Mouse (Mus musculus) CH12.LX (cell line): ENCODE results near the gene Reln. TPM values are rescaled to one million over a fixed set of nuclear protein-coding genes. Genes with fewer than 3 reads are reported as not detected.

Experiments used
- DNase-seq: peaks from one replicate; pipeline ENCODE4 v3.0.0-alpha.2; 2013; ENCODE audit errors: extremely low read depth
- H3K27ac ChIP-seq: 2 replicates; pipeline ENCODE4 v1.5.1; 2012; ENCODE audit warnings: low read depth, mild to moderate bottlenecking, control low read depth, moderate library complexity; ENCODE audit not compliant: insufficient read depth
- H3K27me3 ChIP-seq: replicated peaks from 2 replicates; pipeline ENCODE3; 2012; ENCODE audit warnings: inconsistent platforms
- H3K36me3 ChIP-seq, 2 experiments: replicated peaks in 1 of 2; 2 replicates each; pipeline versions ENCODE3 to v1.6.1; 2012; ENCODE audit warnings: inconsistent platforms in 1 of 2, low read length in 1 of 2, mild to moderate bottlenecking in 1 of 2, mixed read lengths in 1 of 2, moderate library complexity in 1 of 2; ENCODE audit not compliant: control insufficient read depth in 1 of 2, insufficient read depth in 1 of 2
- H3K4me1 ChIP-seq, 2 experiments: 2 replicates each; pipeline ENCODE4 v1.6.1; 2012; ENCODE audit warnings: inconsistent platforms in 1 of 2, moderate library complexity in 1 of 2; ENCODE audit not compliant: insufficient read depth in 2 of 2, control insufficient read depth in 1 of 2
- H3K4me2 ChIP-seq: 2 replicates; pipeline ENCODE4 v1.6.1; 2012; ENCODE audit warnings: low read depth, mild to moderate bottlenecking, control low read depth; ENCODE audit not compliant: poor library complexity, insufficient read depth, severe bottlenecking
- H3K4me3 ChIP-seq, 3 experiments: fragments of 150-350 bp in 1 of 3; sonication (generic) in 1 of 3; replicated peaks in 1 of 3; 2 replicates each; pipeline versions ENCODE3 to v1.5.1; 2011 to 2012; ENCODE audit warnings: low read depth in 2 of 3, low read length in 2 of 3, mild to moderate bottlenecking in 2 of 3, moderate library complexity in 2 of 3, control low read depth in 1 of 3, improper control_type of control experiment in 1 of 3, inconsistent platforms in 1 of 3, mixed read lengths in 1 of 3; ENCODE audit not compliant: poor library complexity in 1 of 3
- H3K79me2 ChIP-seq: replicated peaks from 2 replicates; pipeline ENCODE4 v1.6.1; 2012; ENCODE audit warnings: mild to moderate bottlenecking, moderate library complexity; ENCODE audit not compliant: control insufficient read depth, poor library complexity, insufficient read depth, severe bottlenecking; ENCODE audit errors: extremely low read depth
- H3K9ac ChIP-seq: 2 replicates; pipeline ENCODE4 v1.6.1; 2012; ENCODE audit warnings: low read depth, mild to moderate bottlenecking, control low read depth, moderate library complexity; ENCODE audit not compliant: insufficient read depth
- H3K9me3 ChIP-seq: replicated peaks from 2 replicates; pipeline ENCODE3; 2012; ENCODE audit warnings: low read length, inconsistent platforms, mixed read lengths
- BHLHE40 ChIP-seq: IDR thresholded peaks from 2 replicates; pipeline ENCODE4 v1.6.1; 2011; ENCODE audit warnings: mild to moderate bottlenecking, low read depth, low read length, improper control_type of control experiment
- CHD1 ChIP-seq: IDR thresholded peaks from 2 replicates; pipeline ENCODE4 v1.6.1; 2012; ENCODE audit warnings: low read depth, low read length, improper control_type of control experiment, inconsistent platforms
- CTCF ChIP-seq, 2 experiments: IDR thresholded peaks in 1 of 2; conservative IDR thresholded peaks in 1 of 2; 2 replicates each; pipeline ENCODE4 v1.5.1; 2011 to 2012; ENCODE audit warnings: low read depth in 2 of 2, low read length in 2 of 2, improper control_type of control experiment in 1 of 2, inconsistent platforms in 1 of 2, mild to moderate bottlenecking in 1 of 2, moderate library complexity in 1 of 2
- E2F4 ChIP-seq: IDR thresholded peaks from 2 replicates; pipeline ENCODE4 v1.6.1; 2011; ENCODE audit warnings: low read depth, low read length, improper control_type of control experiment; ENCODE audit not compliant: insufficient replicate concordance
- ELF1 ChIP-seq: IDR thresholded peaks from 2 replicates; pipeline ENCODE4 v1.6.1; 2014; ENCODE audit warnings: low read depth, mild to moderate bottlenecking, inconsistent platforms, low read length, improper control_type of control experiment
- EP300 ChIP-seq: IDR thresholded peaks from 2 replicates; pipeline ENCODE4 v1.6.1; 2011; ENCODE audit warnings: low read length, improper control_type of control experiment
- ETS1 ChIP-seq: conservative IDR thresholded peaks from 2 replicates; pipeline ENCODE4 v1.6.1; 2012; ENCODE audit warnings: low read depth, mild to moderate bottlenecking, inconsistent platforms, low read length, improper control_type of control experiment, moderate library complexity
- GABPA ChIP-seq: IDR thresholded peaks from 2 replicates; pipeline ENCODE4 v1.6.1; 2012; ENCODE audit warnings: low read depth, low read length, improper control_type of control experiment, inconsistent platforms; ENCODE audit not compliant: insufficient replicate concordance
- HCFC1 ChIP-seq: IDR thresholded peaks from 2 replicates; pipeline ENCODE4 v1.6.1; 2012; ENCODE audit warnings: low read depth, mild to moderate bottlenecking, inconsistent platforms, low read length, improper control_type of control experiment
- IRF4 ChIP-seq: IDR thresholded peaks from 2 replicates; pipeline ENCODE4 v1.6.1; 2014; ENCODE audit warnings: low read depth, mild to moderate bottlenecking, inconsistent platforms, low read length, improper control_type of control experiment
- JUN ChIP-seq: IDR thresholded peaks from 2 replicates; pipeline ENCODE4 v1.6.1; 2011; ENCODE audit warnings: low read depth, mild to moderate bottlenecking, low read length, improper control_type of control experiment, moderate library complexity; ENCODE audit not compliant: insufficient read depth
- JUND ChIP-seq: conservative IDR thresholded peaks from 2 replicates; pipeline ENCODE4 v1.6.1; 2011; ENCODE audit warnings: low read depth, low read length, improper control_type of control experiment
- KAT2A ChIP-seq: IDR thresholded peaks from 2 replicates; pipeline ENCODE4 v1.6.1; 2012; ENCODE audit warnings: low read length, improper control_type of control experiment, inconsistent platforms; ENCODE audit not compliant: insufficient replicate concordance
- MAFK ChIP-seq: IDR thresholded peaks from 2 replicates; pipeline ENCODE4 v1.6.1; 2011; ENCODE audit warnings: low read length, improper control_type of control experiment; ENCODE audit not compliant: insufficient replicate concordance
- MAX ChIP-seq: IDR thresholded peaks from 2 replicates; pipeline ENCODE4 v1.6.1; 2011; ENCODE audit warnings: low read length, improper control_type of control experiment
- MAZ ChIP-seq: IDR thresholded peaks from 2 replicates; pipeline ENCODE4 v1.6.1; 2012; ENCODE audit warnings: low read depth, mild to moderate bottlenecking, inconsistent platforms, low read length, improper control_type of control experiment, moderate library complexity
- MXI1 ChIP-seq: IDR thresholded peaks from 2 replicates; pipeline ENCODE4 v1.6.1; 2011; ENCODE audit warnings: mild to moderate bottlenecking, low read depth, low read length, improper control_type of control experiment
- NELFE ChIP-seq: IDR thresholded peaks from 2 replicates; pipeline ENCODE4 v1.6.1; 2011; ENCODE audit warnings: low read depth, low read length, improper control_type of control experiment
- NRF1 ChIP-seq: IDR thresholded peaks from 2 replicates; pipeline ENCODE4 v1.6.1; 2014; ENCODE audit warnings: low read depth, mild to moderate bottlenecking, inconsistent platforms, low read length, improper control_type of control experiment, moderate library complexity
- PAX5 ChIP-seq: IDR thresholded peaks from 2 replicates; pipeline ENCODE4 v1.6.1; 2012; ENCODE audit warnings: low read length, inconsistent platforms, mixed read lengths
- POLR2A ChIP-seq: IDR thresholded peaks from 2 replicates; pipeline ENCODE4 v1.6.1; 2011; ENCODE audit warnings: low read depth, mild to moderate bottlenecking, improper control_type of control experiment, low read length
- POLR2AphosphoS2 ChIP-seq: IDR thresholded peaks from 2 replicates; pipeline ENCODE4 v1.6.1; 2011; ENCODE audit warnings: low read depth, low read length, improper control_type of control experiment
- RAD21 ChIP-seq: IDR thresholded peaks from 2 replicates; pipeline ENCODE4 v1.6.1; 2011; ENCODE audit warnings: low read depth, mild to moderate bottlenecking, low read length, improper control_type of control experiment, moderate library complexity
- SIN3A ChIP-seq: IDR thresholded peaks from 2 replicates; pipeline ENCODE4 v1.6.1; 2012; ENCODE audit warnings: low read length, improper control_type of control experiment, inconsistent platforms
- SMC3 ChIP-seq: IDR thresholded peaks from 2 replicates; pipeline ENCODE4 v1.6.1; 2011; ENCODE audit warnings: low read depth, low read length, improper control_type of control experiment
- TBP ChIP-seq: conservative IDR thresholded peaks from 2 replicates; pipeline ENCODE4 v1.6.1; 2011; ENCODE audit warnings: low read depth, low read length, improper control_type of control experiment
- TCF12 ChIP-seq: IDR thresholded peaks from 2 replicates; pipeline ENCODE4 v1.6.1; 2014; ENCODE audit warnings: low read depth, mild to moderate bottlenecking, inconsistent platforms, low read length, improper control_type of control experiment
- UBTF ChIP-seq: IDR thresholded peaks from 2 replicates; pipeline ENCODE4 v1.6.1; 2012; ENCODE audit warnings: low read depth, mild to moderate bottlenecking, inconsistent platforms, low read length, improper control_type of control experiment, moderate library complexity
- USF1 ChIP-seq: IDR thresholded peaks from 2 replicates; pipeline ENCODE4 v1.6.1; 2014; ENCODE audit warnings: low read depth, mild to moderate bottlenecking, inconsistent platforms, low read length, improper control_type of control experiment
- USF2 ChIP-seq: conservative IDR thresholded peaks from 2 replicates; pipeline ENCODE4 v1.6.1; 2011; ENCODE audit warnings: low read depth, low read length, improper control_type of control experiment
- ZC3H11A ChIP-seq: IDR thresholded peaks from 2 replicates; pipeline ENCODE4 v1.6.1; 2012; ENCODE audit warnings: low read depth, mild to moderate bottlenecking, inconsistent platforms, low read length, improper control_type of control experiment
- ZKSCAN1 ChIP-seq: IDR thresholded peaks from 2 replicates; pipeline ENCODE4 v1.6.1; 2012; ENCODE audit warnings: low read depth, inconsistent platforms, low read length, improper control_type of control experiment, borderline replicate concordance
- ZMIZ1 ChIP-seq: IDR thresholded peaks from 2 replicates; pipeline ENCODE4 v1.6.1; 2012; ENCODE audit warnings: low read depth, mild to moderate bottlenecking, inconsistent platforms, low read length, improper control_type of control experiment
- ZNF384 ChIP-seq: IDR thresholded peaks from 2 replicates; pipeline ENCODE4 v1.6.1; 2012; ENCODE audit warnings: low read depth, low read length, improper control_type of control experiment, inconsistent platforms
- dilution Hi-C: fragments of 300-500 bp; cut with MboI; formaldehyde crosslinking; loops from 2 replicates; pipeline ENCODE4 v1.14.3; 2020; ENCODE audit warnings: low sequenced_read_pairs; ENCODE audit not compliant: extremely low pct_unique_long_range_greater_than_20kb, extremely low pct_ligation_motif_present
- in situ Hi-C: fragments of 300-500 bp; cut with MboI; formaldehyde crosslinking; loops from 3 replicates; pipeline ENCODE4 v1.14.3; 2019; ENCODE audit warnings: low sequenced_read_pairs, low pct_ligation_motif_present, low pct_unique_long_range_greater_than_20kb, mixed read lengths
- polyA plus RNA-seq: library from polyadenylated mRNA; unstranded; fragments of >175 nt; gene quantifications from 2 replicates; pipeline ENCODE4 v1.2.1, GENCODE M21; 2012; ENCODE audit warnings: low read depth; ENCODE audit not compliant: insufficient read length
- total RNA-seq, 2 experiments: library from RNA; depleted of rRNA; stranded (reverse); fragments of 300-350 nt in 1 of 2; fragments of >200 nt in 1 of 2; gene quantifications; 2 replicates each; pipeline ENCODE4 v1.2.3; 2012 to 2014

Gene Reln
- total and polyA plus RNA-seq, 3 experiments: 0.03 to 0.04 TPM; not detected in 1

DNA sequence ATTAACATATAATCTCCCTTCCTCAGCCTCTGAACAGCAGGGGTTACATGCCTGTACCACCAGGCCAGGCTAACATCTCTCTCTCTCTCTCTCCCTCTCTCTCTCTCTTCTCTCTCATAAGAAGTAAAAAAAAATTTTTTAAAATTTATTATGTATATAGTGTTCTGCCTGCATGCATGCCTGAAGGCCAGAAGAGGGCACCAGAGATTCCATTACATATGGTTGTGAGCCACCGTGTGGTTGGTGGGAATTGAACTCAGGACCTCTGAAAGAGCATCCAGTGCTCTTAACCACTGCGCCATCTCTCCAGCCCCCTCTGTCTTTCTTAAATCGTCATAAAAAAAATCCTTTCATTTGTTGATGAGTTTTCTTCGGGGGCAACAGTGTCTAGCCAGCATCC is 499.8 kb downstream of the Reln start:
- in situ Hi-C loops: no loop called here

More for the DNA sequence above, 499.8 kb downstream of the Reln start:
- no peak for TF ChIP-seq SIN3A
- TF ChIP-seq ZC3H11A: no peak
- peak; percentile 26 for TF ChIP-seq SMC3
- 0 out of 2 replicates have a peak, but pooled peaks have one; percentile 13 for TF ChIP-seq ZNF384
- no peak for TF ChIP-seq ZMIZ1
- TF ChIP-seq MXI1: no peak
- TF ChIP-seq JUN: no peak
- TF ChIP-seq KAT2A: no peak
- TF ChIP-seq ETS1: no peak
- no peak for TF ChIP-seq CHD1
- TF ChIP-seq UBTF: no peak
- TF ChIP-seq RAD21: peak; percentile 25
- no peak for TF ChIP-seq ZKSCAN1
- TF ChIP-seq IRF4: no peak
- TF ChIP-seq HCFC1: no peak
- no peak for TF ChIP-seq EP300
- TF ChIP-seq JUND: no peak
- no peak for TF ChIP-seq TCF12
- no peak for TF ChIP-seq ELF1
- TF ChIP-seq E2F4: no peak
- TF ChIP-seq POLR2A: no peak
- no peak for TF ChIP-seq MAFK
- no peak for TF ChIP-seq USF2
- TF ChIP-seq GABPA: no peak
- no peak for TF ChIP-seq USF1
- TF ChIP-seq TBP: no peak
- TF ChIP-seq MAZ: no peak
- no peak for TF ChIP-seq PAX5
- no peak for TF ChIP-seq BHLHE40
- no peak for TF ChIP-seq NRF1
- no peak for TF ChIP-seq MAX
- TF ChIP-seq CTCF (conservative IDR thresholded peaks at IDR 0.05 in 1 of 2, IDR thresholded peaks at IDR 0.05 in 1 of 2; ENCODE audit: low read depth in 2 of 2, low read length in 2 of 2): peak in 1 of 2 experiments; percentile 67; a peak in 2 of 4 replicates
- TF ChIP-seq NELFE: no peak
- TF ChIP-seq POLR2AphosphoS2: no peak
- no peaks in the 10 kb centered on the region for H3K79me2 ChIP-seq
- H3K4me3 ChIP-seq: no peak overlapping the region
- no peaks in the 10 kb centered on the region for H3K27me3 ChIP-seq
- no peak overlapping the region for H3K9ac ChIP-seq
- no peaks in the 10 kb centered on the region for H3K9me3 ChIP-seq
- H3K27ac ChIP-seq: no peak overlapping the region
- DNase-seq: peak; percentile 25
- H3K4me2 ChIP-seq: no peak overlapping the region
- peaks cover 2 to 15% of the 10 kb centered on the region in 2 experiments; a peak in 2 of 4 replicates for H3K4me1 ChIP-seq
- H3K36me3 ChIP-seq: no peaks in the 10 kb centered on the region
- dilution Hi-C loops: no loop called here
